Mouse (Mus musculus): Measurements from ENCODE around the gene Crk.

DNA sequence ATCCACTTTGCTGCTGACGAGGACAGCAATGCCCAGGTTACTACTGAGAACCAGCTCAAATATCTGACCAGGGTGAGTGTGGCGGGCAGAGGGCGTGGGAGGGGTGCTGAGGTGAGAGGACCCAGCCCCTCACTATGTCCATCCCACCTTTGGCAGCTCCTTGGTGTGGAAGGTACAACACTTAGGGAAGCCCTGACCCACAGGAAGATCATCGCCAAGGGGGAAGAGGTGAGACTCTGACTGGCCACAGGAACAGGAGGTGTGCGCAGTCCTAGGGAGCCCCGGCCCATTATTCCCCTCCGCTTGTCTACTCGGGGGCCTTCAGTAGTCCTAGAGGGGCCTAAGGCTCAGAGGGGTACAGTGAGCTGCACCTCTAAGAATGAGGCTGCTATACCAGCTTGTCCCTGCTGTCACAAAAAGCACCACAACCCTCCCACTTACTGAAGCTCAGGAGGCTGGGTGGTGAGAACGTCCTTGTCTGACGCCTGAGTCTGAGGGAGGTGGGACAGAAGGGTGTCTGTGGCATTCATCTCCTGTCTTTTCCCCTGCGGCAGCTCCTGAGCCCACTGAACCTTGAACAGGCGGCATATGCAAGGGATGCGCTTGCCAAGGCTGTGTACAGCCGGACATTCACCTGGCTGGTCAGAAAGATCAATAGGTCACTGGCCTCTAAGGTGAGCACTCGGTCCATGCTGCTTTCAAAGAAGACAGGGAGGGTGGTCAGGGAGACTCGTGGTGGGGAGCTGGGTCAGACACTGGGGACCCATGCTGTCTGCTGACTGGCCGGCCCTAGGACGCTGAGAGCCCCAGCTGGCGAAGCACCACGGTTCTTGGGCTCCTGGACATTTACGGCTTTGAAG, 17.9 kb upstream of the Crk start:
- no peak for TF ChIP-seq POLR2A (IDR thresholded peaks at IDR 0.05; ENCODE audit: insufficient read depth, low read depth, low read length)
- TF ChIP-seq CTCF (IDR thresholded peaks at IDR 0.05; ENCODE audit: insufficient read depth, low read depth, low read length): no peak

All from olfactory bulb, adult 2 months (tissue).